Mouse (Mus musculus): ENCODE results near the gene Cmbl. TPM values are rescaled to one million over a fixed set of nuclear protein-coding genes. Genes with fewer than 3 reads are reported as not detected.

Gene Cmbl
- polyA plus RNA-seq, 1 experiment from 2014 or later, result 9.2 TPM

DNA sequence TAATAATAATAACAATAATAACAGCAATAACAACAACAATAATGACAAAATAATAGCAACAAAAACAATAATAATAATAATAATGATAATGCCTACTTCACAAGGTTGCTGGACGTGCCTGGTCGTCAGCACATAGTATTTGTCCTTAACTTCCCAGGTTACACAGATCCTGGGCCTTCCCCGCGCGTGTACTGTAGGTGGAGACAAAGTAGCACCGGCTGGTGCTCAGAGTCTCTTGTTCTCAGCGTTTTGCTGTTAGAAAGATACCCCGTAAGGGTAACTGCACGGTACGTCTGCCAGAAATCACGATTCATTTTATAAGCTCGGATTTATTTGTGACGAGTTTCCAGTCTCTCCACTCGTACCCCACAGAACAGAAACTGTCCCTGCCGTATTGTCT, 37.2 kb downstream of the Cmbl start:
- Histone ChIP-seq H3K4me2 (peak overlapping the region; percentile 80), H3K36me3 (peaks cover 7% of the 10 kb centered on the region), H3K9me3 (no peaks in the 10 kb centered on the region), H3K4me3 (peak overlapping the region; percentile 97), H3K9ac (peak overlapping the region; percentile 92), H3K27ac (replicated peaks) (peak overlapping the region; percentile 89), H3K4me1 (peaks cover 42% of the 10 kb centered on the region), H3K27me3 (replicated peaks) (no peaks in the 10 kb centered on the region)
- WGBS, result 5% methylated on average over 15 of the region's 15 CpGs
- ATAC-seq (ENCODE audit: extremely low read depth, insufficient number of reproducible peaks, low FRiP score, low TSS enrichment), result peak; percentile 35; the same call in 1 of the 2 replicates

- Histone ChIP-seq H3K4me3 (peak overlapping the region; percentile 97), H3K36me3 (0 out of 2 replicates have a peak, but pooled peaks cover 2% of the 10 kb centered on the region), H3K27ac (replicated peaks) (no peak overlapping the region)
Observed at GRCm38 (mm10) chr15:31603113-31603512, 37.9 kb downstream of the Cmbl start.

GRCm38 (mm10) chr15:31606821-31607220, 41.6 kb downstream of the Cmbl start:
- peaks cover 17% of the 10 kb centered on the region for H3K4me1 ChIP-seq
- H3K9me3 ChIP-seq, result no peaks in the 10 kb centered on the region
- H3K4me2 ChIP-seq, result no peak overlapping the region
- H3K9ac ChIP-seq, result no peak overlapping the region
- no peak overlapping the region for H3K27ac ChIP-seq (replicated peaks)
- H3K36me3 ChIP-seq, result 0 out of 2 replicates have a peak, but pooled peaks cover 12% of the 10 kb centered on the region
- H3K27me3 ChIP-seq (replicated peaks), result no peaks in the 10 kb centered on the region
- no peak for ATAC-seq (ENCODE audit: extremely low read depth, insufficient number of reproducible peaks, low FRiP score, low TSS enrichment)
- WGBS, result 57% methylated on average over 6 of the region's 6 CpGs
- H3K4me3 ChIP-seq, result no peak overlapping the region

More at GRCm38 (mm10) chr15:31603113-31603512, 37.9 kb downstream of the Cmbl start:
- H3K4me1 ChIP-seq, result peaks cover 37% of the 10 kb centered on the region
- H3K27me3 ChIP-seq (replicated peaks), result no peaks in the 10 kb centered on the region
- H3K4me2 ChIP-seq, result peak overlapping the region; percentile 80
- no peaks in the 10 kb centered on the region for H3K9me3 ChIP-seq
- no peak for ATAC-seq (ENCODE audit: extremely low read depth, insufficient number of reproducible peaks, low FRiP score, low TSS enrichment)
- 86% methylated on average over 13 of the region's 13 CpGs for whole genome bisulfite sequencing
- peak overlapping the region; percentile 92 for H3K9ac ChIP-seq

DNA sequence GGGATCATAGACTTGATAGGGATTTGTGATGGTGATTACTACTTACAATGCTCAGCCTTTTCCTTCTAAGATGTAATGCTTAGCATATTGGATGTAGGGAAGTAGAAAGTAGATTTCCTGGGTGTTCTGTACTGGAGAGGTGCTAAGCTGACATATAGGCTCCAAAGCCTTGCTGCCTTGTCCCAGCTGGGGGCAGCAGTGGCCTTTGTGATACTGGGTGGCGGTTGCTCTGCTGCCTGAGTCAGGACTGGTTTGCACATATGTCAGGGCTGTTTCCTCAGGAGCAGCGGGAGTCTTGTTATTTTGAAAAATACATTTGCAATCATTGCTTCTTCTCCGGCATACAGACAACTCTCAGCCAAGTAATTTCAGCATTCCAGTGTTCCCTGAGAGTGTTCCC, 45.8 kb downstream of the Cmbl start:
- Histone ChIP-seq H3K4me3 (no peak overlapping the region), H3K4me1 (peaks cover 7% of the 10 kb centered on the region), H3K27me3 (replicated peaks) (no peaks in the 10 kb centered on the region), H3K4me2 (no peak overlapping the region), H3K27ac (replicated peaks) (no peak overlapping the region), H3K9me3 (no peaks in the 10 kb centered on the region), H3K9ac (no peak overlapping the region), H3K36me3 (0 out of 2 replicates have a peak, but pooled peaks cover 26% of the 10 kb centered on the region)
- WGBS, result 73% methylated on average over 3 of the region's 3 CpGs
- no peak for ATAC-seq (ENCODE audit: extremely low read depth, insufficient number of reproducible peaks, low FRiP score, low TSS enrichment)

DNA sequence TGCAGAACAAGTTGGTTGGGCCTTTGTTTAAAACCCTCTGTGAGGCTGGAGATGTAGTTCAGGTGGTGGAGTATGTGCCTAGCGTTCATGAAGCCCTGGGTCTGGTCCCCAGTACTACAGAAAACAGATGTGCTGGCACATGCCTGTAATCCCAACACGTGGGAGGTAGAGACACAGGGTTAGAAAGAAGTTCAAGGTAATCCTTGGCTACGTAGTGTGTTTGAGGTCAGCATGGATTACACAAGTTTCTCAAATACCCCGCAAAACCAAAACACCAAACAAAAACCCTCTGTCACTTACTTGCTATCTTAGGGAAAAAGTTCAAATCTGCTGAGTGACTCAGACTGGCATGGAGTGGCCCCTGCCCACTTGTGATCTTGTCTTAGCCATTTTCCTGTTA, 46.8 kb downstream of the Cmbl start:
- Histone ChIP-seq H3K4me1 (peaks cover 2% of the 10 kb centered on the region), H3K9me3 (no peaks in the 10 kb centered on the region), H3K27ac (replicated peaks) (no peak overlapping the region), H3K4me2 (no peak overlapping the region), H3K9ac (no peak overlapping the region), H3K4me3 (no peak overlapping the region), H3K36me3 (peaks cover 31% of the 10 kb centered on the region), H3K27me3 (replicated peaks) (no peaks in the 10 kb centered on the region)
- 88% methylated on average over 4 of the region's 4 CpGs for WGBS
- ATAC-seq (ENCODE audit: extremely low read depth, insufficient number of reproducible peaks, low FRiP score, low TSS enrichment), result no peak

GRCm38 (mm10) chr15:31613826-31614453, 48.8 kb downstream of the Cmbl start:
- ATAC-seq (ENCODE audit: extremely low read depth, insufficient number of reproducible peaks, low FRiP score, low TSS enrichment), result no peak
- Histone ChIP-seq H3K4me1 (no peaks in the 10 kb centered on the region), H3K27ac (replicated peaks) (no peak overlapping the region), H3K4me3 (no peak overlapping the region), H3K9me3 (no peaks in the 10 kb centered on the region), H3K36me3 (peaks cover 47% of the 10 kb centered on the region), H3K9ac (no peak overlapping the region), H3K27me3 (replicated peaks) (no peaks in the 10 kb centered on the region), H3K4me2 (no peak overlapping the region)
- WGBS, result 88% methylated on average over 6 of the region's 6 CpGs

GRCm38 (mm10) chr15:31614666-31615065, 49.5 kb downstream of the Cmbl start:
- WGBS, result 89% methylated on average over 2 of the region's 2 CpGs
- no peak for ATAC-seq (ENCODE audit: extremely low read depth, insufficient number of reproducible peaks, low FRiP score, low TSS enrichment)
- Histone ChIP-seq H3K4me1 (no peaks in the 10 kb centered on the region), H3K4me2 (no peak overlapping the region), H3K36me3 (peaks cover 48% of the 10 kb centered on the region), H3K27ac (replicated peaks) (no peak overlapping the region), H3K4me3 (no peak overlapping the region), H3K9me3 (no peaks in the 10 kb centered on the region), H3K27me3 (replicated peaks) (no peaks in the 10 kb centered on the region), H3K9ac (no peak overlapping the region)

DNA sequence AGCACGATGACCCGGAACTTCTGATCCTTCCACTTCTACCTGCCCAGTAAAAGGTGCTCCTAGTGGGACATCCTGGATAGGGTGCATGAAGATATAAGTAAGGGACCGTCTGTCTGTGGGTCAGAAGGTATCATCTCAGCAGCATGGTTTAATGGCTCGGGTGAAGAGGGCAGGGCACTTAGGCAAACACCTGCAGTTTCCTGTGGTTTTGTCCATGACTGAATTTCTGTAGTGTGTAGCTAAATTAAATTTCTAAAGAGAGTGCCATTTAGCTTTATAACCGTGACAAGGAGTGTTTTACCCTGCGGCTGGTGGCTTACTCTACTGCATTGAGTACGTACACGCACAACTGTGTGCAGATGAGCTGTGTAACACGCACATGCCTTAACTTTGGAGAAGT, 52.1 kb downstream of the Cmbl start:
- H3K27ac ChIP-seq (replicated peaks), result no peak overlapping the region
- no peak overlapping the region for H3K9ac ChIP-seq
- WGBS, result 92% methylated on average over 9 of the region's 9 CpGs
- no peak for ATAC-seq (ENCODE audit: extremely low read depth, insufficient number of reproducible peaks, low FRiP score, low TSS enrichment)
- no peaks in the 10 kb centered on the region for H3K4me1 ChIP-seq
- H3K36me3 ChIP-seq, result peaks cover 60% of the 10 kb centered on the region
- H3K27me3 ChIP-seq (replicated peaks), result no peaks in the 10 kb centered on the region
- no peak overlapping the region for H3K4me3 ChIP-seq
- H3K4me2 ChIP-seq, result no peak overlapping the region
- H3K9me3 ChIP-seq, result no peaks in the 10 kb centered on the region

- Histone ChIP-seq H3K27me3 (replicated peaks) (no peaks in the 10 kb centered on the region), H3K4me3 (no peak overlapping the region), H3K9ac (no peak overlapping the region), H3K4me1 (no peaks in the 10 kb centered on the region), H3K9me3 (no peaks in the 10 kb centered on the region), H3K27ac (replicated peaks) (no peak overlapping the region), H3K36me3 (peaks cover 60% of the 10 kb centered on the region), H3K4me2 (no peak overlapping the region)
- 86% methylated on average over 8 of the region's 8 CpGs for WGBS
- no peak for ATAC-seq (ENCODE audit: extremely low read depth, insufficient number of reproducible peaks, low FRiP score, low TSS enrichment)
Observed at GRCm38 (mm10) chr15:31619521-31619920, 54.3 kb downstream of the Cmbl start.

DNA sequence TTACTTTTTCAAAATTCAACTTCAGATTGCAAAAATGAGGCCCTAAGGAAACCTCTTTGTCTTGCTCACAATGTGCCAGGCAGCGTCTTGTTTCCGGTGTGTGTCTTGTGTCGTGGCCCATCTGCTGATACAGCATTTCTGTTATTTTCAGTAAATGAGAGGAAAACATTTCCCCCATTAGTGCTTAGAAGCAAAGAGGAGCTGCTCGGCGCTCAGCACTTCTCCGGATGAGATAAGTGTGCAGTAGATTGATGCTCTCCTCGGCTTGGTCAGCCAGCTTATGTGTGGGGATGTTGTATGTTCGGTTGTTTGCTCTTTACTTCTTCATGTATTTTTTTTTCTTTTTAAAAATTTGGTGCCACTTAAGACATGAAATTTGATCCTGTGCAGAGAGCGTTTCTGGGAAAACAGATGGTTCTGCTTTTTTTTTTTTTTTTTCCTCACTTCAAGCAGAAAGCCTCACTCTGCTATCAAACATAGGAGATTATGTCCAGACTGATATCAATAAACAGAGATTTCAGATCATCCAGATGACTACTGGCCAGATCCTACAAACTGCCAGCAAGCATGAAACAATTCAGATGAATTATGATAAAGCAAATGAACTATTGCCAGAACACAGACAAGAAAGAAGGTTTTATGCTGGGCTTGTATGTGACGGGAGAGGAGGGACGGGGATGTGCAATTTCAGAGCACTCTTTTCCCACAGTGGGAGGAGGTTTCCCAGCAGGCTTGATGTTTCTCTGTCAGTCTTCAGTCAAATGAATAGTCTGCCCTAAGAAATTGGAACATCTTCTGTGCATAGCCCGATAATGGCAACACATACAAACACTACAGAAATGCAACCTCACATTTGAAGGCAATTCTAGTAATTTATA, 62.3 kb downstream of the Cmbl start:
- 38% methylated on average over 12 of the region's 12 CpGs for WGBS
- no peak for ATAC-seq (ENCODE audit: extremely low read depth, insufficient number of reproducible peaks, low FRiP score, low TSS enrichment)
- Histone ChIP-seq H3K9ac (no peak overlapping the region), H3K9me3 (no peaks in the 10 kb centered on the region), H3K27ac (replicated peaks) (no peak overlapping the region), H3K4me3 (no peak overlapping the region), H3K27me3 (replicated peaks) (no peaks in the 10 kb centered on the region), H3K4me2 (0 out of 2 replicates have a peak overlapping the region, but pooled peaks have one; percentile 5), H3K36me3 (peaks cover 9% of the 10 kb centered on the region), H3K4me1 (peaks cover 12% of the 10 kb centered on the region)

DNA sequence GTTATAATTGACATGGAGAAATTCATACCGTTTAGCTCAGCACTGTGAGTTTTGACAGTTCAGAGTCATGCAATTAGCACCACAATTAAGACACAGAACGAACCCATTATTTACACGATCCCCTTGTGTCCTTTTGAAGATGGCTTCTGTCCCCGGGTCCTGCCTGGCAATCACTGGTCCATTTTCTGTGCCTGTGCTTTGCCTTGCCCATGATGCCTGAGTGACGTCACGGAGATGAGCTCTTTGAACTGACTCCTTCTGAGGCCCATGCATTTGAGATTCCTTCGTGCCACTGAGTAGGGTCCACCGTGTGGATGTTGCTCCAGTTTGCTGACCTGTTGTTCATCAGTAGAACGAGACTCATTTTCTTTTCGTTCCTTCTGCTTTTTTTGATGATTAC, 63.0 kb downstream of the Cmbl start:
- Histone ChIP-seq H3K9me3 (no peaks in the 10 kb centered on the region), H3K27ac (replicated peaks) (no peak overlapping the region), H3K9ac (no peak overlapping the region), H3K27me3 (replicated peaks) (no peaks in the 10 kb centered on the region), H3K4me1 (peaks cover 15% of the 10 kb centered on the region), H3K4me3 (no peak overlapping the region), H3K36me3 (peaks cover 8% of the 10 kb centered on the region), H3K4me2 (no peak overlapping the region)
- WGBS, result 73% methylated on average over 10 of the region's 10 CpGs
- no peak for ATAC-seq (ENCODE audit: extremely low read depth, insufficient number of reproducible peaks, low FRiP score, low TSS enrichment)
